Mouse (Mus musculus): ENCODE data around the gene Lyz1. TPM values are rescaled to one million over a fixed set of nuclear protein-coding genes. Genes with fewer than 3 reads are reported as not detected.
"Not testable (repeated sequence)": the region's sequence is repeated elsewhere in the genome, so short reads cannot be mapped to it uniquely, and the experiment has no call there.

Lyz1 gene
- polyA plus RNA-seq, 1 experiment from 2014 or later: 0.94 TPM

DNA sequence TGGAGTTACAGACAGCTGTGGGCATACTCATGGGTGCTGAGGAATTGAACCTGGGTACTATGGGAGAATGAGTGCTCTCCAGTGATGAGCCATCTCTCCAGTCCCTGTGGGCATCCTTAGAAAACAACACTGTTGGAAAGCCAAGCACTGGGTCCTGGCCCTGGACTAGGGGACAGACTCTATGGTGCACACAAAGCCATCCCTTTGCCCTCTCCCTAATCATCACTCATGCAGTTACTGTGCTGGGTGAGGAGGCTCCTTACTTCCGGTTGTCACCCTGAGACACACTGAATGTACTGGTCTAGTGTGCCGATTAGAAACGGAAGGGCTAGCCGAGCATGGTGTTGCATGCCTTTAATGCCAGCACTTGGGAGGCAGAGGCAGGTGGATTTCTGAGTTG lies 9.5 kb downstream of the Lyz1 start:
- H3K27ac ChIP-seq (ENCODE audit: low read length); H3K4me3 ChIP-seq (replicated peaks; ENCODE audit: low read length); H3K27me3 ChIP-seq (ENCODE audit: control insufficient read depth, insufficient read depth, low read length); H3K4me1 ChIP-seq (ENCODE audit: control insufficient read depth, insufficient read depth, low read length); H3K4me2 ChIP-seq (ENCODE audit: low read depth, low read length); H3K9ac ChIP-seq (ENCODE audit: low read length); H3K9me3 ChIP-seq (replicated peaks; ENCODE audit: control insufficient read depth, low read length); H3K36me3 ChIP-seq (ENCODE audit: control insufficient read depth, insufficient read depth, low read length); ATAC-seq (ENCODE audit: insufficient read depth, low FRiP score): not testable (repeated sequence)
- 78% methylated on average over 4 of the region's 4 CpGs for WGBS

- Histone ChIP-seq H3K36me3 (ENCODE audit: control insufficient read depth, insufficient read depth, low read length) (no peaks in the 10 kb centered on the region), H3K9ac (ENCODE audit: low read length) (no peak overlapping the region), H3K27me3 (ENCODE audit: control insufficient read depth, insufficient read depth, low read length) (no peaks in the 10 kb centered on the region), H3K4me1 (ENCODE audit: control insufficient read depth, insufficient read depth, low read length) (no peaks in the 10 kb centered on the region), H3K4me2 (ENCODE audit: low read depth, low read length) (0 out of 2 replicates have a peak overlapping the region, but pooled peaks have one; percentile 20), H3K9me3 (replicated peaks; ENCODE audit: control insufficient read depth, low read length) (no peaks in the 10 kb centered on the region), H3K4me3 (replicated peaks; ENCODE audit: low read length) (no peak overlapping the region), H3K27ac (ENCODE audit: low read length) (no peak overlapping the region)
- ATAC-seq (ENCODE audit: insufficient read depth, low FRiP score): no peak
- 57% methylated on average over 2 of the region's 2 CpGs for WGBS
Observed at GRCm38 (mm10) chr10:117282551-117282950, 10.1 kb downstream of the Lyz1 start.

DNA sequence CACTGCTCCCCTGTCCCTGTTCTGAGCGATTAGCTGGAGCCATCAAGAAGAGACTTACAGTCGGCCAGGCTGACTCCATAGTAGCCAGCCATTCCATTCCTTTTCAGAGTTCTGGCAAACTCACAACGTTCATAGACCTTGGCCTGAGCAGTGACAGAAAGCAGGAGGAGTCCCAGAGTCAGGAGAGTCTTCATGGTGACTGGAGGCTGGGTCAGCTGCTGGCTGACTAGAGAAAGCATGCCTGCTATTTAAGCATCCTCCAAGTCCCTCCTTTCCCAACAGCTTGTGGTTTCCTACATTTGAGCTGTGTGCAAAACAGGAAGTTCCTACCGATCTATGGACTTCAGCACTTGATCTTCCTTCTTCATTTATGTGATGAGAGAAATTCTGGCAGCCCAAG lies 10.6 kb downstream of the Lyz1 start, which contains the start of gene Lyz2:
Gene Lyz2 (minus strand): TSS at position 273 of the 400 bp plus-strand sequence.
- 28% methylated on average over 4 of the region's 4 CpGs for WGBS
- no peaks in the 10 kb centered on the region for H3K9me3 ChIP-seq (replicated peaks; ENCODE audit: control insufficient read depth, low read length)
- peak; percentile 75 for ATAC-seq (ENCODE audit: insufficient read depth, low FRiP score)
- H3K27me3 ChIP-seq (ENCODE audit: control insufficient read depth, insufficient read depth, low read length): no peaks in the 10 kb centered on the region
- peak within 1 kb of the TSS; percentile 20; the same call in 1 of the 2 replicates for H3K4me2 ChIP-seq (ENCODE audit: low read depth, low read length)
- H3K4me3 ChIP-seq (replicated peaks; ENCODE audit: low read length): 0 out of 2 replicates have a peak within 1 kb of the TSS, but pooled peaks have one; percentile 3
- H3K27ac ChIP-seq (ENCODE audit: low read length): peak within 1 kb of the TSS; percentile 56; the same call in 1 of the 2 replicates
- no peaks in the 10 kb centered on the region for H3K36me3 ChIP-seq (ENCODE audit: control insufficient read depth, insufficient read depth, low read length)
- H3K4me1 ChIP-seq (ENCODE audit: control insufficient read depth, insufficient read depth, low read length): no peaks in the 10 kb centered on the region
- H3K9ac ChIP-seq (ENCODE audit: low read length): 0 out of 2 replicates have a peak within 1 kb of the TSS, but pooled peaks have one; percentile 12

DNA sequence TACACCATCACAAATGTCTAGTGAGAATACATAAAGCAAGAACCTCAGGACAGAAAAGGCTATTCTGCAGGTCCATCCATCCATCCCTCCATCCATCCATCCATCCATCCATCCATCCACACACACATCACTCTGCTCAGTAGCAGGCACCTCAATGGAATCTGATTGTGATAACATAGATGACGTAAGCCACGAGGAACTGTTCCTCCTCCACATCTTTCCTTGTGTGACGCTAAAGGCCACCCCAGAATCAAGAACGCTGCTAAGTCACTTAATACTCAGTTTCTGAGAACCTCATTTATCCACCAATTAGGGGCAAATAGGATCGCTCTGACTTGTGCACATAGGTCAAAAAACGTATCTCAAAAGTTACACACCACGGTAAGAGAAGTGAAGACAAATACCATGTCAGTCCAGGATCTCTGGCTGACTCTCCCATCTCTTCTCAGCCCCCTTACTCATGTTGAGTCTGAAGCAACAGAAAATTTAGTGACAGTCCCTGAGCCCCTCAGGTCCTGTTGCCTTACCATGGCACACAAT lies 11.2 kb downstream of the Lyz1 start:
- Histone ChIP-seq H3K9ac (ENCODE audit: low read length) (0 out of 2 replicates have a peak overlapping the region, but pooled peaks have one; percentile 12), H3K36me3 (ENCODE audit: control insufficient read depth, insufficient read depth, low read length) (no peaks in the 10 kb centered on the region), H3K4me1 (ENCODE audit: control insufficient read depth, insufficient read depth, low read length) (no peaks in the 10 kb centered on the region), H3K27ac (ENCODE audit: low read length) (peak overlapping the region; percentile 56; the same call in 1 of the 2 replicates), H3K27me3 (ENCODE audit: control insufficient read depth, insufficient read depth, low read length) (no peaks in the 10 kb centered on the region), H3K9me3 (replicated peaks; ENCODE audit: control insufficient read depth, low read length) (no peaks in the 10 kb centered on the region), H3K4me3 (replicated peaks; ENCODE audit: low read length) (0 out of 2 replicates have a peak overlapping the region, but pooled peaks have one; percentile 3), H3K4me2 (ENCODE audit: low read depth, low read length) (peak overlapping the region; percentile 20; the same call in 1 of the 2 replicates)
- no peak for ATAC-seq (ENCODE audit: insufficient read depth, low FRiP score)
- WGBS: 71% methylated on average over 7 of the region's 7 CpGs

- Histone ChIP-seq H3K27ac (ENCODE audit: low read length) (no peak overlapping the region), H3K4me2 (ENCODE audit: low read depth, low read length) (no peak overlapping the region), H3K36me3 (ENCODE audit: control insufficient read depth, insufficient read depth, low read length) (no peaks in the 10 kb centered on the region), H3K9me3 (replicated peaks; ENCODE audit: control insufficient read depth, low read length) (no peaks in the 10 kb centered on the region), H3K9ac (ENCODE audit: low read length) (no peak overlapping the region), H3K4me3 (replicated peaks; ENCODE audit: low read length) (no peak overlapping the region), H3K27me3 (ENCODE audit: control insufficient read depth, insufficient read depth, low read length) (no peaks in the 10 kb centered on the region), H3K4me1 (ENCODE audit: control insufficient read depth, insufficient read depth, low read length) (no peaks in the 10 kb centered on the region)
- ATAC-seq (ENCODE audit: insufficient read depth, low FRiP score): no peak
- WGBS: 57% methylated on average over 1 of the region's 1 CpGs
Observed at GRCm38 (mm10) chr10:117280000-117280399, 12.7 kb downstream of the Lyz1 start.

- H3K36me3 ChIP-seq (ENCODE audit: control insufficient read depth, insufficient read depth, low read length); H3K4me1 ChIP-seq (ENCODE audit: control insufficient read depth, insufficient read depth, low read length); H3K9me3 ChIP-seq (replicated peaks; ENCODE audit: control insufficient read depth, low read length); ATAC-seq (ENCODE audit: insufficient read depth, low FRiP score); H3K27me3 ChIP-seq (ENCODE audit: control insufficient read depth, insufficient read depth, low read length); H3K4me3 ChIP-seq (replicated peaks; ENCODE audit: low read length); H3K27ac ChIP-seq (ENCODE audit: low read length); H3K9ac ChIP-seq (ENCODE audit: low read length); H3K4me2 ChIP-seq (ENCODE audit: low read depth, low read length): not testable (repeated sequence)
- WGBS: 31% methylated on average over 2 of the region's 2 CpGs
Observed at GRCm38 (mm10) chr10:117278510-117278909, 14.2 kb downstream of the Lyz1 start.

- not testable (repeated sequence) for H3K9me3 ChIP-seq (replicated peaks; ENCODE audit: control insufficient read depth, low read length); H3K27me3 ChIP-seq (ENCODE audit: control insufficient read depth, insufficient read depth, low read length); ATAC-seq (ENCODE audit: insufficient read depth, low FRiP score); H3K4me3 ChIP-seq (replicated peaks; ENCODE audit: low read length); H3K27ac ChIP-seq (ENCODE audit: low read length); H3K4me2 ChIP-seq (ENCODE audit: low read depth, low read length); H3K36me3 ChIP-seq (ENCODE audit: control insufficient read depth, insufficient read depth, low read length); H3K9ac ChIP-seq (ENCODE audit: low read length); H3K4me1 ChIP-seq (ENCODE audit: control insufficient read depth, insufficient read depth, low read length)
- WGBS: 82% methylated on average over 9 of the region's 9 CpGs
Observed at GRCm38 (mm10) chr10:117277779-117278178, 14.9 kb downstream of the Lyz1 start.

GRCm38 (mm10) chr10:117275681-117276369 lies 16.8 kb downstream of the Lyz1 start:
- no peaks in the 10 kb centered on the region for H3K36me3 ChIP-seq (ENCODE audit: control insufficient read depth, insufficient read depth, low read length)
- ATAC-seq (ENCODE audit: insufficient read depth, low FRiP score): no peak
- H3K27ac ChIP-seq (ENCODE audit: low read length): no peak overlapping the region
- no peak overlapping the region for H3K4me3 ChIP-seq (replicated peaks; ENCODE audit: low read length)
- WGBS: 78% methylated on average over 10 of the region's 10 CpGs
- no peaks in the 10 kb centered on the region for H3K27me3 ChIP-seq (ENCODE audit: control insufficient read depth, insufficient read depth, low read length)
- no peaks in the 10 kb centered on the region for H3K9me3 ChIP-seq (replicated peaks; ENCODE audit: control insufficient read depth, low read length)
- no peak overlapping the region for H3K4me2 ChIP-seq (ENCODE audit: low read depth, low read length)
- no peak overlapping the region for H3K9ac ChIP-seq (ENCODE audit: low read length)
- no peaks in the 10 kb centered on the region for H3K4me1 ChIP-seq (ENCODE audit: control insufficient read depth, insufficient read depth, low read length)

DNA sequence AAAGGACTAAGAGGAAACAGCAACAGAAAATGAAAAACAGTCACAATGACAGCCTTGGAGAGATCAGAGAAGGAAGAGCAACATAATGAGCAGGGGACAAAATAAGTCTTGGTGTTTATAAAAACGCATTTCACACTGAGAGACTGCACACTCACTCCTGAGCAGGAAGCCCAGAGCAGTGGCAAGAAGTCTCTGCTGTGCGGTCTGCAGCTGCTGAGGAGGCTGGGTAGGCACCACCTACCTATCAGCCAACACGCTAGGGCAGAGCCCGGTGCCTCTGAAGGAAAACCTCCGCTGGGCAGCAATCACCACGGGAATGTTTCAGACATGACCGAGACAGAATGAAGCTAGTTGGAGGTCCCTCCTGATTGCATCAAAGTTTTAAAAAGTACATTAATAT lies 18.0 kb downstream of the Lyz1 start:
- not testable (repeated sequence) for H3K27ac ChIP-seq (ENCODE audit: low read length); H3K9ac ChIP-seq (ENCODE audit: low read length); H3K9me3 ChIP-seq (replicated peaks; ENCODE audit: control insufficient read depth, low read length); H3K27me3 ChIP-seq (ENCODE audit: control insufficient read depth, insufficient read depth, low read length); H3K4me2 ChIP-seq (ENCODE audit: low read depth, low read length); H3K4me3 ChIP-seq (replicated peaks; ENCODE audit: low read length); H3K36me3 ChIP-seq (ENCODE audit: control insufficient read depth, insufficient read depth, low read length); H3K4me1 ChIP-seq (ENCODE audit: control insufficient read depth, insufficient read depth, low read length); ATAC-seq (ENCODE audit: insufficient read depth, low FRiP score)
- 73% methylated on average over 3 of the region's 7 CpGs for WGBS

Measured in stomach, embryonic 16.5 days (tissue).